Mouse (Mus musculus) hindbrain, embryonic 16.5 days (tissue): ENCODE results near the gene Samt4. TPM values are rescaled to one million over a fixed set of nuclear protein-coding genes. Genes with fewer than 3 reads are reported as not detected.
"Not testable (repeated sequence)": the region's sequence is repeated elsewhere in the genome, so short reads cannot be mapped to it uniquely, and the experiment has no call there.

ENCODE experiments used
- ATAC-seq: fragments of 200-750 bp; cut with Nextera tagmentation; 2 replicates; pipeline ENCODE4 v1.8.0; 2017; ENCODE audit warnings: moderate TSS enrichment, moderate library complexity
- H3K27ac ChIP-seq: fragments of 300-500 bp; sonication (generic); 2 replicates; pipeline ENCODE4 v1.5.1; 2014; ENCODE audit warnings: low read depth, mild to moderate bottlenecking, control low read depth, low read length, moderate library complexity
- H3K27me3 ChIP-seq: fragments of 300-500 bp; sonication (generic); replicated peaks from 2 replicates; pipeline ENCODE4 v1.6.1; 2014; ENCODE audit warnings: low read length; ENCODE audit not compliant: control insufficient read depth, insufficient read depth
- H3K36me3 ChIP-seq: fragments of 300-500 bp; sonication (generic); 2 replicates; pipeline ENCODE4 v1.6.1; 2014; ENCODE audit warnings: mild to moderate bottlenecking, low read length, moderate library complexity, mixed read lengths; ENCODE audit not compliant: control insufficient read depth, insufficient read depth
- H3K4me1 ChIP-seq: fragments of 300-500 bp; sonication (generic); 2 replicates; pipeline ENCODE4 v1.6.1; 2014; ENCODE audit warnings: low read depth, low read length; ENCODE audit not compliant: control insufficient read depth, insufficient read depth
- H3K4me2 ChIP-seq: fragments of 300-500 bp; sonication (generic); 2 replicates; pipeline ENCODE4 v1.6.1; 2014; ENCODE audit warnings: mild to moderate bottlenecking, low read length, control low read depth, moderate library complexity
- H3K4me3 ChIP-seq: fragments of 300-500 bp; sonication (generic); 2 replicates; pipeline ENCODE4 v1.5.1; 2014; ENCODE audit warnings: mild to moderate bottlenecking, low read length, control low read depth, moderate library complexity
- H3K9ac ChIP-seq: fragments of 300-500 bp; sonication (generic); 2 replicates; pipeline ENCODE4 v1.6.1; 2014; ENCODE audit warnings: low read depth, mild to moderate bottlenecking, control low read depth, low read length, moderate library complexity
- H3K9me3 ChIP-seq: fragments of 300-500 bp; sonication (generic); 2 replicates; pipeline ENCODE4 v1.6.1; 2014; ENCODE audit warnings: mild to moderate bottlenecking, low read length, moderate library complexity; ENCODE audit not compliant: control insufficient read depth
- WGBS: fragments of 180-500 bp; shearing (Covaris S2); extraction: QIAGEN DNeasy Blood & Tissue Kit; methylation state at CpG from one replicate; pipeline ENCODE4 v1.1.7; 2014; 5-methylcytosine and 5-hydroxymethylcytosine counted together
- polyA plus RNA-seq: library from polyadenylated mRNA; unstranded; fragments of >200 nt; fragmentation: Nextera tagmentation; extraction: Ambion mirVana; gene quantifications from 2 replicates; pipeline ENCODE4 v1.2.1, GENCODE M21; 2015

Gene Samt4
- not detected in 2 replicates for polyA plus RNA-seq

GRCm38 (mm10) chrX:154481702-154482101 is at the start of gene Samt4:
Gene Samt4 (plus strand): TSS chrX:154482002.
- H3K9me3 ChIP-seq, result no peaks in the 10 kb centered on the region
- no peaks in the 10 kb centered on the region for H3K27me3 ChIP-seq
- no peak within 1 kb of the TSS for H3K4me2 ChIP-seq
- no peak within 1 kb of the TSS for H3K27ac ChIP-seq
- no peak within 1 kb of the TSS for H3K4me3 ChIP-seq
- H3K9ac ChIP-seq, result no peak within 1 kb of the TSS
- H3K36me3 ChIP-seq, result no peaks in the 10 kb centered on the region
- no peaks in the 10 kb centered on the region for H3K4me1 ChIP-seq
- ATAC-seq, result no peak

- H3K4me1 ChIP-seq, result not testable (repeated sequence)
Measured at GRCm38 (mm10) chrX:154443696-154444095, 38.1 kb upstream of the Samt4 start.

DNA sequence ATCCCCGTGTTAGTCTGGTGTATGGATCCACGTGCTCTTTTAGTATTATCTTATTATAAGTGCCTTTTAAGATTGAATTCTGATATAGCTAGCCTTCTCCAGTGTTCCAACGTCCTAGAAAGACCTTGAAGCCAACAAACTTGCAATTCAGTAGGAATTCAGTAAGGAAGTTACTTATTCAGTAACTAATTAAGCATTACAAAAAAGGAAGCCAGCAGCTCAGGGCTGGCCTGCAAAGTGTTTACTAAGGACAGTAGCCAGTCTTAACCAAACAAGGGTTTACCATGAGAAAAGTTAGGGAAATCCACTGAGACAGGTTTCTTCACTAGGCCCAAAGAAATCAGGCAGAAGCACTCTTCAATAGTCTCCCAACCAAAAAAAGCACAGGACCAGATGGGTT is 13.4 kb upstream of the Samt4 start:
- ATAC-seq, H3K4me2 ChIP-seq, H3K27me3 ChIP-seq, H3K4me3 ChIP-seq, H3K4me1 ChIP-seq, H3K36me3 ChIP-seq, H3K27ac ChIP-seq, H3K9me3 ChIP-seq, H3K9ac ChIP-seq: not testable (repeated sequence)
- WGBS, result 73% methylated on average over 3 of the region's 3 CpGs

More at GRCm38 (mm10) chrX:154443696-154444095, 38.1 kb upstream of the Samt4 start:
- not testable (repeated sequence) for H3K4me2 ChIP-seq, H3K9me3 ChIP-seq, H3K9ac ChIP-seq, H3K36me3 ChIP-seq, H3K4me3 ChIP-seq, H3K27me3 ChIP-seq, H3K27ac ChIP-seq, ATAC-seq

Other genes starting within 250 kb of the Samt4 start
- not detected in 2 replicates for gene 4930524N10Rik, start 138.6 kb upstream of the Samt4 start, polyA plus RNA-seq
- not detected in 2 replicates for gene Samt2, start 97.4 kb downstream of the Samt4 start, polyA plus RNA-seq